Mouse (Mus musculus) heart, embryonic 15.5 days (tissue): ENCODE data around the gene Cabin1. TPM values are rescaled to one million over a fixed set of nuclear protein-coding genes. Genes with fewer than 3 reads are reported as not detected.
A peak's percentile ranks its signal among the peaks of the same experiment; 100 is the strongest.

ENCODE experiments used
- ATAC-seq: fragments of 200-750 bp; cut with Nextera tagmentation; replicated peaks from 2 replicates; pipeline ENCODE4 v1.8.0; 2017; ENCODE audit warnings: low read depth, moderate TSS enrichment; ENCODE audit not compliant: insufficient number of reproducible peaks, insufficient read depth, low FRiP score
- H3K27ac ChIP-seq: fragments of 300-500 bp; sonication (generic); 2 replicates; pipeline ENCODE4 v1.5.1; 2015; ENCODE audit warnings: mild to moderate bottlenecking, inconsistent platforms
- H3K27me3 ChIP-seq: fragments of 300-500 bp; sonication (generic); 2 replicates; pipeline ENCODE4 v1.6.1; 2015; ENCODE audit warnings: inconsistent platforms
- H3K36me3 ChIP-seq: fragments of 300-500 bp; sonication (generic); 2 replicates; pipeline ENCODE4 v1.6.1; 2015; ENCODE audit warnings: mild to moderate bottlenecking, inconsistent platforms
- H3K4me1 ChIP-seq: fragments of 300-500 bp; sonication (generic); replicated peaks from 2 replicates; pipeline ENCODE4 v1.6.1; 2015; ENCODE audit warnings: inconsistent platforms
- H3K4me2 ChIP-seq: fragments of 300-500 bp; sonication (generic); 2 replicates; pipeline ENCODE4 v1.6.1; 2015; ENCODE audit warnings: inconsistent platforms, mild to moderate bottlenecking, moderate library complexity
- H3K4me3 ChIP-seq: fragments of 300-500 bp; sonication (generic); 2 replicates; pipeline ENCODE4 v1.5.1; 2015; ENCODE audit warnings: mild to moderate bottlenecking, inconsistent platforms
- H3K9ac ChIP-seq: fragments of 300-500 bp; sonication (generic); 2 replicates; pipeline ENCODE4 v1.6.1; 2015; ENCODE audit warnings: mild to moderate bottlenecking, inconsistent platforms
- H3K9me3 ChIP-seq: fragments of 300-500 bp; sonication (generic); replicated peaks from 2 replicates; pipeline ENCODE4 v1.6.1; 2016; ENCODE audit warnings: inconsistent platforms
- WGBS: fragments of 180-500 bp; shearing (Covaris S2); methylation state at CpG from one replicate; pipeline ENCODE4 v1.1.7; 2015; ENCODE audit warnings: mixed read lengths; 5-methylcytosine and 5-hydroxymethylcytosine counted together
- polyA plus RNA-seq: library from polyadenylated mRNA; unstranded; fragments of >200 nt; fragmentation: Nextera tagmentation; extraction: Ambion mirVana; gene quantifications from 2 replicates; pipeline ENCODE4 v1.2.1, GENCODE M21; 2015

Cabin1 gene
- polyA plus RNA-seq, 1 experiment from 2014 or later, result 25.2 TPM

GRCm38 (mm10) chr10:75764519-75765473 is 655 bp upstream of the Cabin1 start:
- peaks cover 17% of the 10 kb centered on the region for H3K4me1 ChIP-seq
- under 1% methylated on average over 27 of the region's 27 CpGs for WGBS
- ATAC-seq, result no peak
- peak overlapping the region; percentile 70 for H3K27ac ChIP-seq
- H3K9ac ChIP-seq, result peak overlapping the region; percentile 53
- H3K4me3 ChIP-seq, result peak overlapping the region; percentile 99
- peak overlapping the region; percentile 85 for H3K4me2 ChIP-seq
- H3K36me3 ChIP-seq, result 0 out of 2 replicates have a peak, but pooled peaks cover 9% of the 10 kb centered on the region
- H3K27me3 ChIP-seq, result no peaks in the 10 kb centered on the region
- no peaks in the 10 kb centered on the region for H3K9me3 ChIP-seq

- ATAC-seq, result no peak
- 85% methylated on average over 3 of the region's 3 CpGs for WGBS
These were observed 1.7 kb downstream of the Cabin1 start for GRCm38 (mm10) chr10:75762413-75762812.

GRCm38 (mm10) chr10:75760311-75760710 is 3.8 kb downstream of the Cabin1 start:
- Histone ChIP-seq H3K4me1 (peaks cover 17% of the 10 kb centered on the region), H3K4me2 (no peak overlapping the region), H3K4me3 (no peak overlapping the region), H3K9ac (no peak overlapping the region), H3K36me3 (peaks cover 21% of the 10 kb centered on the region; the same call in 1 of the 2 replicates), H3K27ac (no peak overlapping the region), H3K27me3 (no peaks in the 10 kb centered on the region), H3K9me3 (no peaks in the 10 kb centered on the region)
- WGBS, result 95% methylated on average over 3 of the region's 3 CpGs
- no peak for ATAC-seq

More at GRCm38 (mm10) chr10:75762413-75762812, 1.7 kb downstream of the Cabin1 start:
- Histone ChIP-seq H3K36me3 (peaks cover 15% of the 10 kb centered on the region; the same call in 1 of the 2 replicates), H3K4me2 (no peak overlapping the region), H3K27me3 (no peaks in the 10 kb centered on the region), H3K4me1 (peaks cover 17% of the 10 kb centered on the region), H3K4me3 (no peak overlapping the region), H3K9ac (no peak overlapping the region), H3K27ac (no peak overlapping the region), H3K9me3 (no peaks in the 10 kb centered on the region)

GRCm38 (mm10) chr10:75756719-75757118 is 7.4 kb downstream of the Cabin1 start:
- ATAC-seq, result no peak

GRCm38 (mm10) chr10:75744017-75744416 is 20.1 kb downstream of the Cabin1 start:
- peak; percentile 50; the same call in 1 of the 2 replicates for ATAC-seq
- H3K4me2 ChIP-seq, result no peak overlapping the region
- 43% methylated on average over 3 of the region's 3 CpGs for WGBS
- no peak overlapping the region for H3K4me3 ChIP-seq
- H3K27me3 ChIP-seq, result no peaks in the 10 kb centered on the region
- H3K27ac ChIP-seq, result no peak overlapping the region
- H3K4me1 ChIP-seq, result no peaks in the 10 kb centered on the region
- H3K9me3 ChIP-seq, result no peaks in the 10 kb centered on the region
- H3K36me3 ChIP-seq, result peaks cover 77% of the 10 kb centered on the region
- H3K9ac ChIP-seq, result no peak overlapping the region

More at GRCm38 (mm10) chr10:75756719-75757118, 7.4 kb downstream of the Cabin1 start:
- no peak overlapping the region for H3K9ac ChIP-seq
- peaks cover 56% of the 10 kb centered on the region for H3K36me3 ChIP-seq
- WGBS, result 90% methylated on average over 11 of the region's 11 CpGs
- H3K4me3 ChIP-seq, result no peak overlapping the region
- no peaks in the 10 kb centered on the region for H3K27me3 ChIP-seq
- no peak overlapping the region for H3K27ac ChIP-seq
- no peaks in the 10 kb centered on the region for H3K9me3 ChIP-seq
- no peaks in the 10 kb centered on the region for H3K4me1 ChIP-seq
- no peak overlapping the region for H3K4me2 ChIP-seq

- WGBS, result 90% methylated on average over 12 of the region's 12 CpGs
These were observed 20.8 kb downstream of the Cabin1 start for GRCm38 (mm10) chr10:75743369-75743768.

GRCm38 (mm10) chr10:75740866-75741265 is 23.3 kb downstream of the Cabin1 start:
- H3K4me1 ChIP-seq, result no peaks in the 10 kb centered on the region
- H3K9me3 ChIP-seq, result no peaks in the 10 kb centered on the region
- no peak overlapping the region for H3K9ac ChIP-seq
- H3K4me2 ChIP-seq, result no peak overlapping the region
- peaks cover 74% of the 10 kb centered on the region for H3K36me3 ChIP-seq
- ATAC-seq, result no peak
- WGBS, result 92% methylated on average over 3 of the region's 3 CpGs
- H3K27ac ChIP-seq, result no peak overlapping the region
- H3K27me3 ChIP-seq, result no peaks in the 10 kb centered on the region
- no peak overlapping the region for H3K4me3 ChIP-seq

More at GRCm38 (mm10) chr10:75743369-75743768, 20.8 kb downstream of the Cabin1 start:
- Histone ChIP-seq H3K4me3 (no peak overlapping the region), H3K4me2 (no peak overlapping the region), H3K36me3 (peaks cover 77% of the 10 kb centered on the region), H3K4me1 (no peaks in the 10 kb centered on the region), H3K9ac (no peak overlapping the region), H3K27me3 (no peaks in the 10 kb centered on the region), H3K9me3 (no peaks in the 10 kb centered on the region), H3K27ac (no peak overlapping the region)
- no peak for ATAC-seq

- H3K27me3 ChIP-seq, result no peaks in the 10 kb centered on the region
- H3K27ac ChIP-seq, result no peak overlapping the region
- WGBS, result 91% methylated on average over 7 of the region's 7 CpGs
- H3K9ac ChIP-seq, result no peak overlapping the region
- no peak overlapping the region for H3K4me2 ChIP-seq
- H3K36me3 ChIP-seq, result peaks cover 89% of the 10 kb centered on the region
- H3K4me3 ChIP-seq, result no peak overlapping the region
- no peaks in the 10 kb centered on the region for H3K4me1 ChIP-seq
- ATAC-seq, result no peak
- H3K9me3 ChIP-seq, result no peaks in the 10 kb centered on the region
These were observed 38.7 kb downstream of the Cabin1 start for GRCm38 (mm10) chr10:75725449-75725848.

GRCm38 (mm10) chr10:75720215-75720614 is 43.9 kb downstream of the Cabin1 start:
- 69% methylated on average over 5 of the region's 5 CpGs for WGBS
- ATAC-seq, result no peak

GRCm38 (mm10) chr10:75714795-75715194 is 49.3 kb downstream of the Cabin1 start:
- H3K27ac ChIP-seq, result no peak overlapping the region
- H3K4me3 ChIP-seq, result no peak overlapping the region
- peaks cover 50% of the 10 kb centered on the region for H3K36me3 ChIP-seq
- no peak overlapping the region for H3K4me2 ChIP-seq
- WGBS, result 74% methylated on average over 3 of the region's 3 CpGs
- H3K27me3 ChIP-seq, result no peaks in the 10 kb centered on the region
- no peak overlapping the region for H3K9ac ChIP-seq
- no peaks in the 10 kb centered on the region for H3K4me1 ChIP-seq
- no peak for ATAC-seq
- H3K9me3 ChIP-seq, result no peaks in the 10 kb centered on the region

More at GRCm38 (mm10) chr10:75720215-75720614, 43.9 kb downstream of the Cabin1 start:
- H3K4me1 ChIP-seq, result no peaks in the 10 kb centered on the region
- H3K27ac ChIP-seq, result no peak overlapping the region
- no peak overlapping the region for H3K4me2 ChIP-seq
- H3K9me3 ChIP-seq, result no peaks in the 10 kb centered on the region
- no peaks in the 10 kb centered on the region for H3K27me3 ChIP-seq
- H3K36me3 ChIP-seq, result peaks cover 73% of the 10 kb centered on the region
- H3K4me3 ChIP-seq, result no peak overlapping the region
- no peak overlapping the region for H3K9ac ChIP-seq

- no peaks in the 10 kb centered on the region for H3K27me3 ChIP-seq
- H3K4me2 ChIP-seq, result no peak overlapping the region
- H3K9ac ChIP-seq, result no peak overlapping the region
- H3K36me3 ChIP-seq, result peaks cover 43% of the 10 kb centered on the region
- 0 out of 2 replicates have a peak, but pooled peaks cover 2% of the 10 kb centered on the region for H3K4me1 ChIP-seq
- no peak overlapping the region for H3K4me3 ChIP-seq
- ATAC-seq, result no peak
- H3K27ac ChIP-seq, result no peak overlapping the region
- 92% methylated on average over 11 of the region's 11 CpGs for WGBS
- H3K9me3 ChIP-seq, result no peaks in the 10 kb centered on the region
These were observed 51.1 kb downstream of the Cabin1 start for GRCm38 (mm10) chr10:75713026-75713425.
